Mouse (Mus musculus) kidney, postnatal 14 days (tissue): ENCODE results near the gene Rpf1.
A peak's percentile ranks its signal among the peaks of the same experiment; 100 is the strongest.

Experiments used
- DNase-seq: peaks from one replicate; pipeline ENCODE4 v3.0.0; 2022; ENCODE audit warnings: mixed read lengths

The Rpf1 gene

DNA sequence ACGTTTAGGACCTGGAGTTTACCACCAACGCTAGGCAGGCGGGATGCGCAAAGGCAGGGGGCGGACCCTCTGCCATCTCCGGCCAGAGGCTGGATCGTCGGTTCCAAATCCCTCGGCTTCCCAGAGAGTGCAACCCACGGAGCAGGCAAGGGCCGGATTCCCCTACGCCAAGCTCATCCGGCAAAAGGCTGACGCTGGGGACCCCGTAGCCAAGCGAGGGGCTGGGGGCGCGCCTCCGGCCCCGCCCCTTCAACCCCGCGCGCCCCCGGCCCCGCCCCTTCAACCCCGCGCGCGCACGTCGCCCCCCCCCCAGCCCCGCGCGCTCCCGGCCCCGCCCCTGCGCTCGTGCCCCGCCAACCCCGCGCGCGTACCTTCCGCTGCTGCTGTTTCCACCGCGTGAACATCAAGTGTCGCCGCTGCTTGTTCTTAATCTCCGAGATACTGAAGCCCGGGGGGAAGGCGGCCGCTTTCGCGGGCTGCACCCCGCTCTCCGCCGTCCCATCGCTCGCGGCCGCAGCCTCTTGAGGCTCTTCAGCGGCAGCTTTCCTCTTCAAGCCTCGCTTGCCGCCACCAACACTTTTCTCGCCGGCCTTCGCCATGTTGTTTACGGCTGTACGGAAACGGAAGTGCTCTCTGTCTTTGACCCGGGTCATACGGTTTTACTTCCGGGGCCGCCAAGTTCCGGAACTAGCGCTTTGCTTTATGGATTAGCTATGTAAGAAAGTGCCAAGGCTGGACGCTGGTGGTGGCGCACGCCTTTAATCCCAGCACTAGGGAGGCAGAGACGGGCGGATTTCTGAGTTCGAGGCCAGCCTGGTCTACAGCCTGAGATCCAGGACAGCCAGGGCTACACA, at the start of gene Rpf1:
Rpf1 (minus strand) TSS at position 632 of the 854 bp plus-strand sequence.
- peak; percentile 93 for DNase-seq

DNA sequence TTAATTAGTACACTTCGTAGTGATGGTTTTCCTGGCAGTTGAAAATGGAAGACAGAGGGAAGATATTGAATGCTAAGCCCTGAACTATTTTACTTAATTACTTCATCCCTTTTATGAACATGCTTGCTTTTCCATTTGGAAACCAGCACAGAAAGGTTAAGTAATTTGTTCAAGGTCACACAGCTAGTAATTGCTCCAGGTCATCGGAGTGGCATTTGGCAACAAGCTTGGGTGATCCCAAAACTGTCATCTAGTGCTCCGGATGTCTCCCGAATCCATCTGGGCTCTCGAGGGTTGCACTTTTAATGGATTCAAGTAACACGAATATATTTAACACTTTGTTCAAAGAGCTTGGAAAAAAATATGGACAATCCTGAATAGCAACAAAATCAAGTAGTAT, 49.7 kb upstream of the Rpf1 start:
- DNase-seq: no peak

DNA sequence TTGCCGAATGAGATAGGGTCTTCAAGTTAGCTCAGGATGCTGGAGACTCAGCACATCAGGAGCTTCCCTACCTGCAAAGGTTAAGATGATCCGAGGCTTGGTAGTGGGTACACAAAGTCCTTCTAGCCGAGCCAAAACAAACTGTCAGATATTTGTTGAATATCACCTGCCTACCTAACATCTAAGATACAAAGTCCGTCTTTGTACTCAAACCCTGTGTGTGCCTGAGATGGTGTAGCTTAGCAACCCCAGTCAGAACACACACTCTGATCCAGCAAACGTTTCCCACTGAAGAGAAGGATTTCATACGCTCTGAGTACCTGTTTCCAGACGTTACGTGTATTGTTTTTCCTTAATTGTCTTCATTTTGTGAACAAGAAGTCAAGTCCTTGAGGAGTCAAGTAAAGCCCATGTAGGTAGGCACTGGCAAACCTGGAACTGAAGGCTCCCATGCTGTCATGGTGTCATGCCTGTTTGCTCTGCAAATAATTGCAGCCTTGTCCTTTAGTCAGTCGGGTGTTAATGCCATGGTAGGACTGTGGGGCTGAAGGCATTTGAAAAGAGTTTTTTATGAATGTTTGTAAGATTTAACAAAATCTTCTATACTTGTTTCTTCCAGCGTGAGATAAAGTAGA, 49.0 kb upstream of the Rpf1 start, which contains the start of gene Uox:
Uox (plus strand) TSS at position 279 of the 635 bp plus-strand sequence.
- DNase-seq: no peak

DNA sequence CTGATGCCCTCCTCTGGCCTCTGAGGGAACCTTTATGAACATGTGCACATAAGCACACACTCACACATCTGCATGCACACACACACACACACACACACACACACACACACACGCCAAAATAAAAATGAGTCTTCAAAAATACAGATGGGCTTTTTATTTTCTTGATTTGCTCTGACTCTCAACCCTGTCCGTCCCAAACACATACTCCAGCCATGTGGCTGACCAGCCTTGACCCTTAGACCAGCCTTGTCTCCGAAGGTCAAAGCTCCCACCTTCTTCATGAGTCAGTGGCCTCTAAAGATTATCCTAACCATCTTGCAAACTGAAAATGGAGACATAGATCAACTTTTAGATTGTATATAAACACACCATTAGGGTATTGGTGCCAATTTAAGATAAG, 48.4 kb upstream of the Rpf1 start:
- DNase-seq: no peak

DNA sequence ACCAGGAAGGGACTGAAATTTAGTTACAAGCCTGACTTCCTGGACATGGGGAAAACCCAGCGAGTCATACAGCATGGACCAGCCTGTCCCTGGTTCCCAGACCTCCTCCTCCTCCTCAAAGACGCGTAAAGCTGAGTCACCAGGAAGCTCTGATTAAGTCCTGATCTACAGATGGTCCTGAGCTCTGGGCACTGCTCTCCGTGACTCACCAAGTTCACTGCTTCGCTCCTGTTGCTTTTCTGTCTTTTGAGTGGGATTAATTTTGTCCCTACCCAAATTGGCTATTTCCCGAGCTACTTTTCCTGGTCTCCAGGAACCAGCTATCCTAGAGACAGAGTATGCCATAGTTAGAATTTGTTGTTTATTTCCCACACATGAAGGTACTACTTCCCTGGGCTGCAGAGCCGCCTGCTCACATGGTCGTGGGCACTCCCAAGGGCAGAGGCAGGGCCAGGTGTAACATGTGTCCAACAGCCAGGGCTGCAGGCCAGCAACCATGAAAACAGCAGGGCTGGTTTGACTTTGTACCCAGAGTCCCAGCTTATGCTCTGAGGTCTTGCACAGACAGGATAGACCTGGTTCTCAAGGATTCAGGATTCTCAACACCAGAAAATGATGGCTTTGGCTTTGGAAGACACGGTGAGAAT, 46.8 kb upstream of the Rpf1 start:
- peak; percentile 57 for DNase-seq

DNA sequence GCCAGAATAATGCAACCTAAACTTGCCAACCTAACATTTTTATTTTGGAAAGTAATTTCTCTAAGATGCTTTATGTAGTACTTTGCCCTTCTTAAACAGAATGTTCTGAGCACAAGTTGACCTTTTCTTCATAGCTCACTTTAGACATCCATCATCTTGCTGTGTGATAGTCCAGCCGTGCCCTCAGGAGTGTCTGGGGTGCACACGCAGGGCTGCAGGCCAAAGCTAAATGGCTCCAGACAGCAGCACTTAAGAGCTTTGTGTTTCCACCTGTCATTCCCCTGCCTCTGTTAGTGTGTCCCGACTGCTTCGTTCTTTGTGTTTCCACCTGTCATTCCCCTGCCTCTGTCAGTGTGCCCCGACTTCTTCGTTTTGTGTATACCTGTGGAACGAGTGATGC, 46.1 kb upstream of the Rpf1 start:
- no peak for DNase-seq

DNA sequence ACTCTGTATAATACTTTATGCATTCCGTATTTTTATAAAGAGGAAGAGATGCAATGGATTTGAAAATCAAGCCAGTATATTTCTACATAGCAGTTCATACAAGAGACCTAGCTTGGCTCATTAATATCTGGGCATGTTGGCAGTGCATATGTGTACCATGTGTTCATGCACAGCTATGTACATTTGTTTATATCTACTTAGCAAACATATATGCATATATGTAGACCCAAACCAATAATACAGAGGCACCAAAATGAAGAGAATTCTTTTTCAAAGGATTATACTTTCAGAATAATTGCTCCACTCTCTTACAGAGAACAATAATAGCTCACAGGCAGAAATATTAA, 43.8 kb upstream of the Rpf1 start:
- DNase-seq: no peak

DNA sequence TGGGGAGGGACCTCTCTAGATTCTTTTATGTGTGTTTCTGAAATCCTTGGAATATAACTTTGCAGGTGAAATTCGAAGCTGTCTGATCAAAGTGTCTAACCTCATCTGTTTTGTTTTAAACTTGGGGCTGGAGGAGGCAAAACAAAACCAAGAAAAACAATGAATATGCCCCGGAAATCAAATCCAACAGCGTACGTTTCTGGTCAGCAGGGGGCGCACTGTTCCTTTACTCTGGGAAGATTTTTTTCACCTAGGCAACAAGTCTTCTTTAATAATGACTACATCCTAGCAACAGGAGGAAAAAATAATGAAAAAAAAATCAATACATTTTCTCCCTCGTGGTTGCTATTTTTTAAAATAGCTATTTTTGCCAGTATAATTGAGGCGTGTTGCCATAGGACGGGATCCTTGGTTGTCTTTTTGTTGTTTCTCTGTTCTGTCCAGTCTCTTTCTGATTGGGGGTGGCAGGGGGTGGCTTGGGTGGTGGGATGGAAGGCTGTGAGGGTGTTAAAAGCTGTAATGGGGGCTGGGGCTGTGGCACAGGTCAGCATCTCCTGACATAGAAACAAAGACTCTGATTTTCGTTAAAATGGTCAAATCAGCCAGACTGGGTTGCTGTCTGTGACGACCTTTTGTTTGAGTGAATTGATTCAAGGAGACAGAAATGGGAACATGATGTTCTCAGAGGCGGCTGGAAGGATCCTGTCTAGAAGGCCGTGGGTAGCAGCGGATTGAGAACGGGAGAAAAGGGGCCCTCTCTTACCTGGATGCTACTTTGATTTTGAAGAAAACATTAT, 43.2 kb upstream of the Rpf1 start:
- DNase-seq: peak; percentile 77

DNA sequence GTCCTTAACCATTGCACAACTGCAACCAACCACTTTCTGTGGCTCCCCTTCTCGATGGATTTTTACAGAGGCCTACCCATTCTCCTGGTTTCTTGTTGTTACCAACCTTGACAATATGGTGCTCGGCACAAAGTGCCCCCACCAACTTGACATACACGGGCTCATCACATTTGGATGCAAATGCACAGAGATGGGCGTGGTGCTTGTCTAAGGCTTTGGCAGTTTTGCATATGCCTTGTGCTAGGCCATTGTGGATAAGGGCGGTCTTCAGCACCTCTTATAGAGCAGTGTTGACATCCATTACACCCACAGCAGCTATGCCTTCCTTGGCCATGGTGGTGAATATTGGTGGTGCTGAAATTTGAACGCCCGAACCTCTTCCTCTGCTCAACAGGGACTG, 41.7 kb upstream of the Rpf1 start:
- no peak for DNase-seq

DNA sequence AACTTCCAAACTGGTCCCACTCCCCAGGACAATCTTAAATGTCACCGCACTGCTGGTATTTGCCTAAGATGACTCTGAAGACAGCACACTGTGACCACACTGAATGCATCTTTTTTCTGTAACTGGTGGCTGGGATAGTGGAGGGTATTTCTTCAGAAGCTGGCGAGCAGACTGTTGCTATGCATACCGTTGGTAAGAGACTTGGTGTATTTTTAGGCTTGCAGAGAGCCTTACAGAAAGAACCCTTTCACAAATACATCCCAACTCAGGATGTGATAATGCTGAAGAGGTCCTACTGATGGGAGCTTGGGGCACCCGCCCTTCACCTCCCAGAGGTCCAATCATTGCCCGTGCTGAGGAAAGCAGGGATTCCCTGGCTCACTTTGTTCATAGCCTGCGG, 36.3 kb upstream of the Rpf1 start:
- DNase-seq: no peak

DNA sequence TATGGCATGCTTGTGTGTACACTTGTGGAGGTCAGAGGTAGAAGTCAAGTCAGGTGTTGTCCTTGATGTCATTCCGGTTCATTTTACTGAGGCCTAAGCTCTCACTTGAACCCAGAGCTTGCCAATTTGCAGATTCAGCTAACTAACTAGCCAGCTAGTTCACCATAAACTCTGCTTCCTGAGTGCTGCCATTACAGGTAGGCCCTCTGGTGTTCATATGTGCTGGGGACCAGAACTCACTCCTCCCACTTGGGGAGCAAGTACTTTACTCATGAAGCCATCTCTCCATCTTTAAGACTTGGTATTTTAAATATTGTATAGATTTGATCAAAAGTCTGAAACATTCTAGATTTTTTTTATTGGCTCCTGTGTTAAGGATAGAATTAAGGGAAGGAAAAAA, 35.3 kb upstream of the Rpf1 start:
- no peak for DNase-seq

DNA sequence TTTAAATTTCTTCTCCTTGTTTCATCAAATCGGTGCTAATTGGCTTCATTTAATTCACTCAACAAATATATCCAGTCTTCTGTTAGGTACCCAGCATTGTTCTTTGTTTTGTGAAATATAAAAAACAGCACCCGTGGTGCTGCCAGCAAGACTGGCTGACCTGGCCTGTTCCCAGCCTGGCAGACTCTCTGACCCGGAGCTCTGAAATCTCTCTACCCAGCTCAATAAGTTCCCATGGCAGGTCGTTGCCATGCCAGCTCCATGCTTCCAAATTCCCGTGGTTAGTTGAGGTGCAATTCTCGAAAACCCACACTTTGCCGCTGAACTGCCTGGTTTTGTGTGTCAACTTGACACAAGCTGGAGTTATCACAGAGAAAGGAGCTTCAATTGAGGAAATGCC, 33.6 kb upstream of the Rpf1 start:
- DNase-seq: no peak

DNA sequence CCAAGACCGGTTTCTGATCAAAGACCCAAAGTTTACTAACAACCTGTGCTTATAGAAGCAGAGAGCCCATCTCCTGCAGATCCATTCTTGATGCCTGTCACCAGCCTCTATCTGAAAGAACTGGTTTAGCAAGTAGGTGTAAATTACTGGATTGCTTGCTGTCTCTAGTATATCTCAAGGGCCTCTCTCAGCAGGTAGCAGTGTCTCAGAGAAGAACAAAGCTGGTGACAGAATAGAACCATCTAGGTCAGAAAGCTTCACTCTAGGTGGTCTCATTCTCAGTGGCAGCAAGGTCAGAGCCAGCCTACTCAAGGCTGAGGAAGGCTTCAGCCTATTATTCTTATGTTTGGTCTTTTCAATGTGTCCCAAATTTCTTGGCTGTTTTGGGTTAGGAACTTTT, 22.4 kb upstream of the Rpf1 start:
- no peak for DNase-seq

DNA sequence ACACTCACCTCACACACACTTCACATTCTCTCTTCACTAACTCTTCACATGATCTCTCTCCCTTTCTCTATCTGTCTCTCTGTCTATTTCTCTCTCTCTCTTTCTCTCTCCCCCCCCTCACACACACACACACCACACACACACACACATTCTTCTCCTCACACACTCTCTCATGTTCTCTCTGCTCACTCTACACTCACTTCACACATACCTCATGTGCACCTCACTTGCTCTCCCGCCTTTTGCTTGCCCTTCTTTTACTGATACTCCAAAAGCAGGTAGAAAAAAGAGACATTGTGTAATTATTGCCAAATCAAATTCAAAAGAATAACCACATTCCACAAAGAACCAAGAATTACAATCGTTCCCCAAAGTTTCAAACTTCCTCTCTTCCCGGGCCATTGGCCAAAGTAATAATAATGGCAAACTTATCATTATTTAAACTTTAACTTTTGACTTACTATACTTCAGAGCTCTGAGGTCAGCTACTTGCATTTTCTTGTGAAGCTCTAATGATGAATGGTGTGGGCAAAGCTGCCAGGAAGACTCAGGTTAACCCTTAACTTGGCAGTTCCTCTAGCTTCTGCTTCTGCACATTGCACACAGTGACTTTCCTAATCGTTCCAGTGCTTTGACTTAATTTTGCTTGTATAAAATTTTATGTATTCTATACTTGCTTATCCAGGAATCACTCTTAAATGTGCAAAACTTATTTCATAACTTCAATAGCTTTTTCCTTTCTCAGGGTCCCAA, 19.5 kb upstream of the Rpf1 start:
- peak; percentile 28 for DNase-seq

DNA sequence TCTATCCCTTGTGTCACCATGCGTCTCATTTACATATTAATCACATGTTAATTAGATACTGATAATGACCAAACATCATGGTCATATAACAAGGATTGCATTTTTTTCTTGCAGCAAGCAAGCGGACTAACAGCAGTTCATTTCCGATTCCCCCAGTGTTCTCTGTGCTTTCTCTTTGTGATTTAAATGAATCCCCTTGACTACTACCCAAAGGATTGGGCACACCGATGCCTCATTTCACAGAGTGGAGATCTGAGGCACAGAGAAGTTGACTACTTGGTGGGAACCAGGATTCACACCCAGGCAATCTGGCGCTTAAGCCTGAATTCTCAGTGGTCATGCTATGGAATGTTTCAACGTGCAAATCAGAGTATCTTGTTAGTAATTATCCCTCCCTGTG, 13.8 kb upstream of the Rpf1 start:
- DNase-seq: no peak

DNA sequence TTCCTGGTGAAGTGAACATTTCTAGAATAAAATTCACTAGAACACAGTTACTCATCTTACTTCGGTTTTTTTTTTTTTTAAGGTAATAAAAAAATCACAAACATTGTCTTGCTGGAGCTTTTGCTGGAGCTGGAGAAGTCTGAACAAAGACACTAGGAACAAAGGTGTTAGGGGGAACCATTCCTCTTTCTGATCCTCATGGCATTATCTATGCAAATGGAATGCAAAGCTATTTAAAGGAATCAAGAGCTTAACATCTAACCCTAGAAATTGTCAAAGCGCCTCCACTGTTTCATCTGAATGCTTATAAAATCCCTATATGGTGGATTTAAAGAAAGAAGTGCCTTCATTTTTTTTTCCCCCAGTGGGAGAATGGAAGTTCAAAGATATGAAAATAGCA, 7.1 kb upstream of the Rpf1 start:
- no peak for DNase-seq

DNA sequence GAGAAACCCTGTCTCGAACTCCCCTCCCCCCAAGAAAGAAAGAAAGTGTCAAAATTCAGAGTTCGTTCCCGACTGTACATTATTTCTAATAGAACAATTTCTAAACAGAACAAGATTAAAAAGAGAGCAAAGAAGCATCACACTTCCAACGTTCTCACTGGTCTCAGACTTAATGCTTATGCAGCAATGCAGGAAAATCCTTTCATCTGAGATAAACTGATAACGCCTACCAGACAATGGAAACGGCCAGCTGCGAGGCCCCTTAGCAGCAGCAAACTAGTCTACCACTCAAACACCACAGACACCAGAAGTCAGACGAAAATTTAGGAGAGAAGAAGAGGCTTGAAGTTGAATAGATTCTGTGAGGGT, 407 bp upstream of the Rpf1 start:
- no peak for DNase-seq

DNA sequence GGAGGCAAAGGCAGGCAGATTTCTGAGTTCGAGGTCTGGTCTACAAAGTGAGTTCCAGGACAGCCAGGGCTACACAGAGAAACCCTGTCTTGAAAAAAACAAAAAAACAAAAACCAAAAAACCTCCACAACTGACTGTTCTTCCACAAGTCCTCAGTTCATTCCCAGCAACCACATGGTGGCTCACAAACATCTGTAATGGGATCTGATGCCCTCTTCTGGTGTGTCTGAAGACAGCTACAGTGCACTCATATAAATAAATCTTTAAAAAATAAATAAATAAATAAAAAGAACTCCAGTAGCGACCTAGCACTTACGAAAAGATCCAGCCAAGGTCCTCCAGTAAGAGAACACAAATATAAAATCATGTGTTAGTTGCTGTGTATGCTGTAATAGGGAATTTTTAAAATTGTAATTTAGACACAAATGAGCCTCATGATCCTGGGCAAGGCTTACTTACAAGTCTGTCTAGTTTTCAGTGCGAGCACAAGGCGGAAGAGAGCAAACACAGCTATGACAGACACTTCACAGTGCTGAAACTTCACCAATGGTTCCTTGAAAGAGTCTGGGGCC, 917 bp downstream of the Rpf1 start:
- no peak for DNase-seq

DNA sequence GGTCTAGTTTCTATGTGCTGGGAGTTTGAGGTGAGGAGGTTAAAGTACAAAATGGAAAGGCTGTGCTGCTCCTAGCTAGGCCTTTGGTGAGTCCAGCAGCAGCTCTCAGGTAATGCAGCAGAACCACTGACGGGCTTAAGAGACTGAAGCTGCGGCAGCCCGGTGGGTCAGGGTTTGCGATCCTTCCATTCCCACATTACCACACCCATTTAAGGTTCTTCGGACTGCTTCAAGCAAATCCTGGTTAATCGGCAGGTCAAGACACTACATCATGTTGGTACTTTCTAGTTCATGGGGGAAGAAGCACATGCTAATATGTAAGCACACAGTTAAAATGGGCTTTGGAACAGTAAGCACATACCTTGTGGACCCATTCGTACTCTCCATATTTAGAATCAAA, 14.5 kb downstream of the Rpf1 start:
- no peak for DNase-seq

DNA sequence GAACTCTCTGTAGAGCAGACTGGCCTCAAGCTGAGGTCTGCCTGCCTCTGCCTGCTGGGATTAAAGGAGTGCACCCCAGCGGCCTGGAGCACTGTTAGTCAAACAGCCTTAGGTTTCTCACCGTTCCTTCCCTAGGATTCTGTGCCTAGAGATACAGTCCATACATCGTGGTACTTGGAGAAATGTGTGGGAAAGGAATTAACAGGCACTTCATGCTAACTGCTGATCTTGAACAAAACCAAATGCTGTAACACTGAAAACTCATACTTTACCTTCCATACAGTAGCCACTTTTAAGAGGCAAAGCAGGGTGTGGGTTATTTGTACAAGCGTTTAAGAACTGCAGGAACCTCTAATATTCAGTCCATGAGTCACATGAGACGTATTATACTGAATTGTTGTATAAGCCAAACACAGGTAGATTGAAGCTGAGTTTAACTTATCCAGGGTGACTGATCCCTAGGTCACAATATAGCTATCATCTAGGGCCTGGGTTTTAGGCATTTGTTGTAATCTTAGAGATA, 19.6 kb downstream of the Rpf1 start:
- no peak for DNase-seq

DNA sequence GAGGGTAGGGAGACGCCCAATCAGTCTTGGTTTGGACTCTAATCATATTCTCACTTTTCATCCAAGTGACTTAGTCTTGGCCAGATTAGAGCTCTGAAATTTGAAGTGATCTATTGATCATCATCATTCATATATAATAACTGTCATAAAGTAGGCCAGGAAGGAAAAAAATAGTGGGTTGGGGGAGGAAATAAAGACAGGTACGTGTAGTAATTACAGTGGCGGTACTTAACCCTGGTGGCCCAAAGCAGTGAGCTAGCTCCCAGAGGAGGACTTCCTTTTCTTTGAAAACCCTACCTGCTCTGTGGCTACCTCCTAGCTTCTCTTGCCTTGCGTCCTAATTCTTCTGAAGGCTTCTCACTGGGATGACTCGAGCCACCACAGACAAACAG, 20.4 kb downstream of the Rpf1 start:
- no peak for DNase-seq
